Mouse (Mus musculus): ENCODE data around the gene Kit. TPM values are rescaled to one million over a fixed set of nuclear protein-coding genes. Genes with fewer than 3 reads are reported as not detected.

Kit gene
- polyA plus RNA-seq, 1 experiment = not detected

GRCm38 (mm10) chr5:75587781-75588180 lies 13.1 kb downstream of the Kit start:
- Histone ChIP-seq H3K79me2 (ENCODE audit: control insufficient read depth, insufficient read depth) (no peaks in the 10 kb centered on the region), H3K36me3 (ENCODE audit: control insufficient read depth, insufficient read depth) (no peaks in the 10 kb centered on the region), H3K4me3 (no peak overlapping the region), H3K27me3 (ENCODE audit: control insufficient read depth, insufficient read depth, insufficient read length) (no peaks in the 10 kb centered on the region), H3K4me2 (ENCODE audit: low read depth) (no peak overlapping the region), H3ac (ENCODE audit: control insufficient read depth, insufficient read length) (no peak overlapping the region)
- TF ChIP-seq MYOD1 (IDR thresholded peaks at IDR 0.05; ENCODE audit: control insufficient read depth in 1 of 3, insufficient read length in 2 of 3, low read depth in 2 of 3) (no peak), POLR2AphosphoS2 (IDR thresholded peaks at IDR 0.05; ENCODE audit: insufficient read length, low read depth) (no peak), MAX (IDR thresholded peaks at IDR 0.05; ENCODE audit: low read depth) (no peak), CEBPB (IDR thresholded peaks at IDR 0.05; ENCODE audit: insufficient read depth, poor library complexity, severe bottlenecking) (no peak), TCF3 (IDR thresholded peaks at IDR 0.05; ENCODE audit: insufficient read length, low read depth) (no peak), MYOG (IDR thresholded peaks at IDR 0.05; ENCODE audit: control insufficient read depth in 1 of 3, insufficient read depth in 1 of 3, insufficient read length in 2 of 3, low read depth in 2 of 3) (no peak)

- Histone ChIP-seq H3K79me2 (ENCODE audit: control insufficient read depth, insufficient read depth) (no peaks in the 10 kb centered on the region), H3K4me2 (ENCODE audit: low read depth) (no peak overlapping the region), H3K36me3 (ENCODE audit: control insufficient read depth, insufficient read depth) (no peaks in the 10 kb centered on the region), H3ac (ENCODE audit: control insufficient read depth, insufficient read length) (no peak overlapping the region), H3K27me3 (ENCODE audit: control insufficient read depth, insufficient read depth, insufficient read length) (no peaks in the 10 kb centered on the region), H3K4me3 (no peak overlapping the region)
- no peak for TF ChIP-seq SRF (IDR thresholded peaks at IDR 0.05; ENCODE audit: control insufficient read depth, insufficient read length, low read depth)
- TF ChIP-seq E2F4 (IDR thresholded peaks at IDR 0.05; ENCODE audit: insufficient read depth) = no peak
- TF ChIP-seq MAX (IDR thresholded peaks at IDR 0.05; ENCODE audit: low read depth) = no peak
- no peak for TF ChIP-seq USF1 (IDR thresholded peaks at IDR 0.05; ENCODE audit: low read depth)
- TF ChIP-seq CEBPB (IDR thresholded peaks at IDR 0.05; ENCODE audit: insufficient read depth, poor library complexity, severe bottlenecking) = no peak
Measured at GRCm38 (mm10) chr5:75589552-75590346, 15.0 kb downstream of the Kit start.

- Histone ChIP-seq H3K4me2 (ENCODE audit: low read depth) (no peak overlapping the region), H3K36me3 (ENCODE audit: control insufficient read depth, insufficient read depth) (no peaks in the 10 kb centered on the region), H3K79me2 (ENCODE audit: control insufficient read depth, insufficient read depth) (no peaks in the 10 kb centered on the region), H3ac (ENCODE audit: control insufficient read depth, insufficient read length) (no peak overlapping the region), H3K27me3 (ENCODE audit: control insufficient read depth, insufficient read depth, insufficient read length) (no peaks in the 10 kb centered on the region), H3K4me3 (no peak overlapping the region)
- TF ChIP-seq MYOD1 (IDR thresholded peaks at IDR 0.05; ENCODE audit: control insufficient read depth in 1 of 3, insufficient read length in 2 of 3, low read depth in 2 of 3) (no peak), REST (IDR thresholded peaks at IDR 0.05; ENCODE audit: insufficient read depth, insufficient read length) (no peak), MAX (IDR thresholded peaks at IDR 0.05; ENCODE audit: low read depth) (no peak), CEBPB (IDR thresholded peaks at IDR 0.05; ENCODE audit: insufficient read depth, poor library complexity, severe bottlenecking) (no peak), MYOG (IDR thresholded peaks at IDR 0.05; ENCODE audit: control insufficient read depth in 1 of 3, insufficient read depth in 1 of 3, insufficient read length in 2 of 3, low read depth in 2 of 3) (no peak), POLR2A (IDR thresholded peaks at IDR 0.05; ENCODE audit: insufficient read length, low read depth) (no peak), E2F4 (IDR thresholded peaks at IDR 0.05; ENCODE audit: insufficient read depth) (no peak), POLR2AphosphoS2 (IDR thresholded peaks at IDR 0.05; ENCODE audit: insufficient read length, low read depth) (no peak), USF1 (IDR thresholded peaks at IDR 0.05; ENCODE audit: low read depth) (no peak), TCF12 (IDR thresholded peaks at IDR 0.05; ENCODE audit: insufficient read depth, poor library complexity, severe bottlenecking) (no peak), SRF (IDR thresholded peaks at IDR 0.05; ENCODE audit: control insufficient read depth, insufficient read length, low read depth) (no peak)
Measured at GRCm38 (mm10) chr5:75590961-75591360, 16.2 kb downstream of the Kit start.

GRCm38 (mm10) chr5:75591567-75591966 lies 16.9 kb downstream of the Kit start:
- no peaks in the 10 kb centered on the region for H3K79me2 ChIP-seq (ENCODE audit: control insufficient read depth, insufficient read depth)
- H3ac ChIP-seq (ENCODE audit: control insufficient read depth, insufficient read length) = no peak overlapping the region
- H3K27me3 ChIP-seq (ENCODE audit: control insufficient read depth, insufficient read depth, insufficient read length) = no peaks in the 10 kb centered on the region
- no peak overlapping the region for H3K4me2 ChIP-seq (ENCODE audit: low read depth)
- no peak overlapping the region for H3K4me3 ChIP-seq
- TF ChIP-seq SRF (IDR thresholded peaks at IDR 0.05; ENCODE audit: control insufficient read depth, insufficient read length, low read depth) = no peak
- TF ChIP-seq MAX (IDR thresholded peaks at IDR 0.05; ENCODE audit: low read depth) = no peak
- TF ChIP-seq POLR2AphosphoS2 (IDR thresholded peaks at IDR 0.05; ENCODE audit: insufficient read length, low read depth) = no peak
- no peak for TF ChIP-seq MYOD1 (IDR thresholded peaks at IDR 0.05; ENCODE audit: control insufficient read depth in 1 of 3, insufficient read length in 2 of 3, low read depth in 2 of 3)
- TF ChIP-seq E2F4 (IDR thresholded peaks at IDR 0.05; ENCODE audit: insufficient read depth) = no peak
- no peak for TF ChIP-seq MYOG (IDR thresholded peaks at IDR 0.05; ENCODE audit: control insufficient read depth in 1 of 3, insufficient read depth in 1 of 3, insufficient read length in 2 of 3, low read depth in 2 of 3)
- TF ChIP-seq REST (IDR thresholded peaks at IDR 0.05; ENCODE audit: insufficient read depth, insufficient read length) = no peak
- H3K36me3 ChIP-seq (ENCODE audit: control insufficient read depth, insufficient read depth) = no peaks in the 10 kb centered on the region

GRCm38 (mm10) chr5:75595319-75595718 lies 20.6 kb downstream of the Kit start:
- no peak for TF ChIP-seq MAX (IDR thresholded peaks at IDR 0.05; ENCODE audit: low read depth)
- TF ChIP-seq POLR2AphosphoS2 (IDR thresholded peaks at IDR 0.05; ENCODE audit: insufficient read length, low read depth) = no peak
- no peak for TF ChIP-seq TCF12 (IDR thresholded peaks at IDR 0.05; ENCODE audit: insufficient read depth, poor library complexity, severe bottlenecking)
- no peaks in the 10 kb centered on the region for H3K27me3 ChIP-seq (ENCODE audit: control insufficient read depth, insufficient read depth, insufficient read length)
- H3ac ChIP-seq (ENCODE audit: control insufficient read depth, insufficient read length) = no peak overlapping the region
- H3K4me3 ChIP-seq = no peak overlapping the region
- no peak overlapping the region for H3K4me2 ChIP-seq (ENCODE audit: low read depth)
- no peaks in the 10 kb centered on the region for H3K36me3 ChIP-seq (ENCODE audit: control insufficient read depth, insufficient read depth)
- no peaks in the 10 kb centered on the region for H3K79me2 ChIP-seq (ENCODE audit: control insufficient read depth, insufficient read depth)

All from myocyte (in vitro differentiated cells).